Mouse (Mus musculus): ENCODE measurements around the gene Nectin4. TPM values are rescaled to one million over a fixed set of nuclear protein-coding genes. Genes with fewer than 3 reads are reported as not detected.
A peak's percentile ranks its signal among the peaks of the same experiment; 100 is the strongest.

Gene Nectin4
- total and polyA plus RNA-seq, 2 experiments from 2014 or later = 4.7 to 4.8 TPM

DNA sequence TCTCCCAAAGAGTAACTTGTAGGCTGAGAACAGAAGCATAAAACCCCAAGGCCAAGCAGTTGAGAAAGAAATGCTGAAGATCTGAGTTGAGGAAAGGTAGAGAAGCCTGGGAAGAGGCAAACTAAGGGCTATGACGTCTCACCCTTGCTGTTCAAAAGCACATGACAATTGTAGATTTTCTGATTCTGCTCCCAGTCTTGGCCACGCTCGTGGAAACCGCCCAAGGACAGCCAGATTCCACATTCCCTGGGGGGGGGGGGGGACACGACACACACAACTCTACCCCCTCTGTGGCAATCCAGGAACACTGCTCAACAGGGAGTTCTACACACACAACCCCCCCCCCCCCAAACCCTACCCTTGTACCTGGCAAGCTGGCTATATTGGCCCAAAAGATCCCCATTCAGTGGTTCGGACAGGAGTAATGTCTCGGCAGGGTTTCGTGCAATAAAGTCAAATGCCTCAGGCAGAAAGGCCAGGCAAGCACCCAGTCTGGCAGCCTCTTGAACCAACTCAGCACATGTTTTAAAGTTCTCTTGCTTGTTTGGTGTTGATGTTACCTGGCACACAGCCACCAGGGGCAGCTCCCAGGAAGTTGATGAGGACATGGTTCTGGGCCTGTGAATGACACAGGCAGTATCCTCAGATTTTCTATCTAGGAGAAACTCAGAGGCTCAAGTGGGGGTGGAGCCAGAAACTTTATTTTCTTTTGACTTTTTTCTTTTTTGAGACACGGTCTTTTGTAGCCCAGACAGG is 25.8 kb upstream of the Nectin4 start:
- ATAC-seq (ENCODE audit: low FRiP score) (no peak), DNase-seq (ENCODE audit: low spot score) (no peak)
- no peaks in the 10 kb centered on the region for H3K4me1 ChIP-seq (ENCODE audit: insufficient read depth, low read length)
- H3K4me3 ChIP-seq (ENCODE audit: low read depth, low read length) = no peak overlapping the region; the same call in 1 of the 2 replicates
- H3K4me2 ChIP-seq (ENCODE audit: low read depth, low read length, poor library complexity, severe bottlenecking) = peak overlapping the region; percentile 83
- peaks cover 36% of the 10 kb centered on the region for H3K36me3 ChIP-seq (ENCODE audit: insufficient read depth, low read length)
- peak; percentile 38; the same call in 1 of the 2 replicates for TF ChIP-seq CTCF (IDR thresholded peaks at IDR 0.05)
- peaks cover 7% of the 10 kb centered on the region; the same call in 1 of the 2 replicates for H3K9me3 ChIP-seq (ENCODE audit: low read length)
- WGBS = 87% methylated on average over 8 of the region's 9 CpGs
- no peak overlapping the region for H3K9ac ChIP-seq (replicated peaks; ENCODE audit: low read length, poor library complexity, severe bottlenecking)
- no peaks in the 10 kb centered on the region for H3K27me3 ChIP-seq (ENCODE audit: insufficient read depth, low read length)
- no peak overlapping the region for H3K27ac ChIP-seq (ENCODE audit: low read depth, low read length)

DNA sequence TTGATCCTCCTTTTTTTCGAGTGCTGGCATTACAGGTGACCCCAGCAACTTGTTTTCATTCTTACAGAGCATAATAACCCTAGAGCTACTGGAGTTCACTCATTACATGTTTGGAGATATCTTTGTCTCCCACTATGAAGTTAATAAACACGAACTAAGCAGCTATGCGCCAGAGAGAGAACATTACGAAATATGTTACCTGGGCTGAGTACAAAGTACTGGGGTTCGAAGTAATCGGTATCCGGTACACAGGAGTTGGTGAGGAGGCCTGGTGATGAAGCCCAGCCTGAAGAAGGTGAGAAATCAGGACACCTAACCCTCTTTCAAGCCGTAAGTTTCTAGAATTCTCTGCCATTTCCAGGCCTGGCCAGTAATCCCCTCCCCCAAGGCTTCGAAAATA is 25.2 kb upstream of the Nectin4 start:
- Histone ChIP-seq H3K9me3 (ENCODE audit: low read length) (peaks cover 7% of the 10 kb centered on the region; the same call in 1 of the 2 replicates), H3K36me3 (ENCODE audit: insufficient read depth, low read length) (peaks cover 30% of the 10 kb centered on the region), H3K27me3 (ENCODE audit: insufficient read depth, low read length) (no peaks in the 10 kb centered on the region), H3K4me1 (ENCODE audit: insufficient read depth, low read length) (no peaks in the 10 kb centered on the region), H3K4me2 (ENCODE audit: low read depth, low read length, poor library complexity, severe bottlenecking) (peak overlapping the region; percentile 83), H3K27ac (ENCODE audit: low read depth, low read length) (no peak overlapping the region), H3K9ac (replicated peaks; ENCODE audit: low read length, poor library complexity, severe bottlenecking) (peak overlapping the region; percentile 86), H3K4me3 (ENCODE audit: low read depth, low read length) (peak overlapping the region; percentile 89)
- WGBS = 76% methylated on average over 9 of the region's 9 CpGs
- ATAC-seq (ENCODE audit: low FRiP score) (no peak), DNase-seq (ENCODE audit: low spot score) (no peak)
- TF ChIP-seq CTCF (IDR thresholded peaks at IDR 0.05) = no peak

DNA sequence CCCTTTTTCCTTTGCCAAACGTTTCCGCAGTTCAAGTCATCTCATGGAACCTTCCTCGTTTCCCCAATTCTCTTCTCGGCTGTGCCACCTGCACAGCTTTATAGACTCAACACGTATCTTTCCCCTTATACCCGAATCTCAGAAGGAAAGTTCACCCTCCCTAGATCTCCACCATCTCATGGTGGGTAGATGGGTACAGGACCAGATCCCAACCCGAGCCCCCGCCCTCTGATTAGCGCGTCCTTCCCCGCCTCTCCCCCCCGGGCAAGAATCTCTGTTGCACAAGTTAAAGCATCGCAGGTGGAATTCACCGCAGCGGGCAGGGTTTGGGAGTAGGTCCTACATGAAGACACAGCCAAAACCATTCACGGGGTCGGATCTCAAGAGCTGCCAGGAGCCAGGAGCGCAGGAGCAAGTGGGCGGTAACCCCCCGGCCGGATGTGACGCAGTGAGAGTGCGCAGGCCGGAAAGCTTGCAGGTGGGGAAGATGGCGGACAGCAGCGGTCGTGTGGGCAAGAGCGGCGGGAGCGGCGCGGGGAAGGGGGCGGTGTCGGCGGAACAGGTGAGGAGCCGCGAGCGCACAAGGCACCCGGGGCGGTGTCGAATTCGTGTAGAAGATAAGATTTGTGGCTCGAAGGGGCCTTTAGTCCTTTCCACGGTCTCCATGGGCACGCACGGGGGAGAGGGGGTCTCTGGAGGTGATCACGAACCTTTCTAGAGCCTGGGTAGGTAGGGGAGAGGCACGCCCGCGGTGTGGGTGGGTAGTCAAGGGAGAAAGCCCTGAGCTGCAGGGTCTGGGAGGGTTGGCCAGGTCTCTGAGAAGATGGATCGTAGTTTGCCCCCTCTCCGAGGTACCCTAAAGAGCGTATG is 24.4 kb upstream of the Nectin4 start, which contains the start of the genes Nit1 and Pfdn2:
Gene Nit1, minus strand, starts transcription at position 422 of the 870 bp plus-strand sequence.
Gene Pfdn2, plus strand, starts transcription at position 446 of the 870 bp plus-strand sequence.
- Histone ChIP-seq H3K9ac (replicated peaks; ENCODE audit: low read length, poor library complexity, severe bottlenecking) (peak within 1 kb of the TSS; percentile 86), H3K36me3 (ENCODE audit: insufficient read depth, low read length) (peaks cover 24% of the 10 kb centered on the region), H3K4me2 (ENCODE audit: low read depth, low read length, poor library complexity, severe bottlenecking) (peak within 1 kb of the TSS; percentile 83), H3K4me1 (ENCODE audit: insufficient read depth, low read length) (no peaks in the 10 kb centered on the region), H3K9me3 (ENCODE audit: low read length) (peaks cover 7% of the 10 kb centered on the region; the same call in 1 of the 2 replicates), H3K4me3 (ENCODE audit: low read depth, low read length) (peak within 1 kb of the TSS; percentile 89), H3K27me3 (ENCODE audit: insufficient read depth, low read length) (no peaks in the 10 kb centered on the region), H3K27ac (ENCODE audit: low read depth, low read length) (peak within 1 kb of the TSS; percentile 79)
- TF ChIP-seq CTCF (IDR thresholded peaks at IDR 0.05) = peak; percentile 11; the same call in 1 of the 2 replicates
- DNase-seq (ENCODE audit: low spot score) (peak; percentile 94), ATAC-seq (ENCODE audit: low FRiP score) (peak; percentile 93)
- 1% methylated on average over 48 of the region's 53 CpGs for WGBS

DNA sequence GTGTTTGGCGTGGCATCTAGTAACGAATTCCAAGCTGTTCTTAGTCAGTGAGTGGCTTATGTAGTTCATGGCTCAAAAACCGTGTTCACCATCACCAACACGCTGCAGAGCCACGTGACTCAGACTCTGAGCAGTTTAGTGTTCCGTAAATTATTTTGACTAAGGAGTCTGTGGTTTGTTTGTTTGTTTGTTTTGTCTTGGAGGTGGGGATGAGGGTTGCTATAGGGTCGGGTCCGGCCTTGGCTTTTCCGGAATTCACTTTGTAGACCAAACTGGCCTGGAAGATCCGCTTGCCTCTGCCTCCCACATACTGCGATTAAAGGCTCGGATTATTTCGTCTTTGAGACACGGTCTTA is 23.8 kb upstream of the Nectin4 start:
- Histone ChIP-seq H3K4me3 (ENCODE audit: low read depth, low read length) (peak overlapping the region; percentile 89), H3K9ac (replicated peaks; ENCODE audit: low read length, poor library complexity, severe bottlenecking) (peak overlapping the region; percentile 86), H3K4me2 (ENCODE audit: low read depth, low read length, poor library complexity, severe bottlenecking) (peak overlapping the region; percentile 83), H3K27me3 (ENCODE audit: insufficient read depth, low read length) (no peaks in the 10 kb centered on the region), H3K9me3 (ENCODE audit: low read length) (peaks cover 7% of the 10 kb centered on the region; the same call in 1 of the 2 replicates), H3K4me1 (ENCODE audit: insufficient read depth, low read length) (no peaks in the 10 kb centered on the region), H3K36me3 (ENCODE audit: insufficient read depth, low read length) (peaks cover 18% of the 10 kb centered on the region), H3K27ac (ENCODE audit: low read depth, low read length) (peak overlapping the region; percentile 79)
- 2% methylated on average over 14 of the region's 14 CpGs for WGBS
- TF ChIP-seq CTCF (IDR thresholded peaks at IDR 0.05) = no peak
- ATAC-seq (ENCODE audit: low FRiP score) = peak; percentile 45; the same call in 1 of the 2 replicates
- no peak for DNase-seq (ENCODE audit: low spot score)

DNA sequence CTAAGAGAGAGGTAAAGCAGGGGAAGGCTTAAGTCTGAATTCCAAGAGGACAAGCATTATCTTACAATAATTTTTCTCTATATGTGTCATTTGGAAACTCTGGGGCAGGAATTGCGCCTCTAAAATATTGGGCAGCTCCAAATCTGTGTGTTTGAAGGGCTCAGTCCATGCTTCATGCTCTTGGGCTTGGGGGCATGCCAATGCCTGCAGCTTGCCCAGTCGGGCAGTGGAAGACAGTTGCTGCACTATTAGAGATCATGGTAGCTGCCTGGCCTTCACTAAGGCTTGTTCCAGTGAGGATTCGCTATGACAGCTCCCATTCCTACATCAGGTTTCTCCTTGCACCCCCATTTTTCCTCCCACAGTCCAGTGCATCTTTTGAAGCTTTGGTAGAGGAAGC is 21.2 kb upstream of the Nectin4 start:
- no peak overlapping the region for H3K4me2 ChIP-seq (ENCODE audit: low read depth, low read length, poor library complexity, severe bottlenecking)
- DNase-seq (ENCODE audit: low spot score) = no peak
- no peak overlapping the region for H3K27ac ChIP-seq (ENCODE audit: low read depth, low read length)
- no peak for ATAC-seq (ENCODE audit: low FRiP score)
- no peak for TF ChIP-seq CTCF (IDR thresholded peaks at IDR 0.05)
- no peaks in the 10 kb centered on the region for H3K4me1 ChIP-seq (ENCODE audit: insufficient read depth, low read length)
- no peaks in the 10 kb centered on the region for H3K27me3 ChIP-seq (ENCODE audit: insufficient read depth, low read length)
- no peaks in the 10 kb centered on the region for H3K36me3 ChIP-seq (ENCODE audit: insufficient read depth, low read length)
- WGBS = 86% methylated on average over 3 of the region's 3 CpGs
- H3K9ac ChIP-seq (replicated peaks; ENCODE audit: low read length, poor library complexity, severe bottlenecking) = no peak overlapping the region
- H3K9me3 ChIP-seq (ENCODE audit: low read length) = peaks cover 7% of the 10 kb centered on the region; the same call in 1 of the 2 replicates
- no peak overlapping the region for H3K4me3 ChIP-seq (ENCODE audit: low read depth, low read length)
